Mouse (Mus musculus): ENCODE measurements at regions not wholly inside any gene's neighbourhood (a gene's known extent, or its start where the extent isn't known, plus 50 kb on each side); places are given as distances from the start of the nearest gene placed in this dataset.

- no peak for DNase-seq (ENCODE audit: low spot score)
Observed at GRCm38 (mm10) chr12:118659240-118660120, 186.6 kb upstream of the Sp8 start.

DNA sequence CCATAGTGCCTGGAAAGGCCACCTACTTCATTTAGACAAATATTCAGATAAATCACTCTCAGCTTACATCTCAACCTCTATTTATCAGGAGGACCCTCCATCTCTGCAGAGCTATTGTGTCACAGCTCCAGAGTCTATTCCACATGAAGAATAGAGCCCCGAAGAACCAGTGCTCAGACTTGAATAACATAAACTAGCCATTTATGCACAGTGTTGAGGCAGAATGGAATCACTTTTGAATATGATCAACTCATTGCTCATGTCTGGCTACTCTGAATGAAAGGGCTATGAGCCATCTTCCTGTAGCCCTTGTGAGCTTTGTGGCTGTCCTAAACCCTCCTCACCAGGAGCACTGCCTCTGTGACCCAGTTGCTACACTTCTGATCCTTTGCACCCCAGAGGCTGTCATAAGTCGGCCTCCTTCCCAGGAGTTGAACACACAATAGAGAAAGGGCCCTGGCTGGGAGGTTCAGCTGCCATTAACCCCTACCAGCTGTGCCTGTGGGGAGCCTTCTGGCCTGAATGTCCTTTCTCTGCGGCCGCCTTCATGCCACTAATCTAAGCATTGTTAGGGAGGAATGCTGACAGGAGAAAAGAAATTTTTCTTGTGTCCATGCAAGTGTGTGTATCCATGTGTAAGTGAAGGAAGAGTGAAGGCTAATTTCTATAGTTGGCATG is 195.5 kb upstream of the Sp8 start:
- no peak for DNase-seq (ENCODE audit: low spot score)

DNA sequence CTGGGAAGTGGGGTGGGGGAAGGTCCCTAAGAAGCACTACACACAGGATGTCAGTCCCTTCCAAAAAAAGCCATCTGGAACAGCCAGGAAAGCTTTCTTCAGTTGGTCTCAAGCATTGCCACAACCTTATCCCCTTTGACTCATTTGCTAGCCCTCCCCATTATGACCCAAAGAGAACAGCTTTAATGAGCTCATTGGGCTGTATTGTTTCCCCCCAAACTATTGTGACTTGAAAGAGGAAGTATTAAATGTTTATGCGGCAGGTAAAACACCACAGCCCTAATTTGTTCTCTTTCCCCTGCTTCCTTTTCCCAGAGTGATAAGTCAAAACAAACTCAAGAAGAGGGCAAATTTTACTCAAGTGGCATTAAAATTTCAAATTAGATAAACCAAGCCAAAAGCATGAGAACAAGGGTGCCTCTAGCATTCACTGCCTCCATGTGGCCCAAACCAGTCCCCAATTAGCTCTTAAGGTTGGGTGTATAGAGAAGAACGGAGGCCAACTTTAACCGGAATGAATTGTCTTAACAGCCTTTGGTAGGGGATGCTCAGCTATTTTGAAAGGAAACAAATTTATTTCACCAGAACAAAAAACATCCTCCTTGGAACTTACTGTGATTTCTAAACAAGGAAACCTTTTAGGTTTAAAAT is 196.7 kb upstream of the Sp8 start:
- DNase-seq (ENCODE audit: low spot score) = no peak

- no peak for DNase-seq (ENCODE audit: low spot score)
Observed at GRCm38 (mm10) chr12:118648673-118649072, 197.5 kb upstream of the Sp8 start.

- no peak for DNase-seq (ENCODE audit: low spot score)
Observed at GRCm38 (mm10) chr12:118647270-118648042, 198.7 kb upstream of the Sp8 start.

DNA sequence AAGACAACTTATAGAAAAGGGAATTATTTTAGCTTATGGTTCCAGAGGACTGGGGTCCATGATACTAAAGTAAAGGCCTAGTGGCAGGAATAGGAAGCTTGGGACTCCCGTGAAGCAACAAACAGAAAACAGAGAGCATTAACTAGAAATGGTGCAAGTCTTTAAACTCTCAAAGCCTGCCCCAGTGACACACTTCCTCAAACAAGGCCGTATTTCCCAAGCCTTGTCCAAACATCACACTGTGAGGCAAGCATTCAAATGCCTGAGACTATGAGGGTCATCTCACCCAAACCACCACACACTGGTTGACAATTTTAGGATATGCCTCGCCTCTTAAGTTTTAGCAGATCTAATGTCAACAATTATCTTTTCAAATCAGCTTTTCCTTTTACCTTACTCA is 205.2 kb upstream of the Sp8 start:
- DNase-seq (ENCODE audit: low spot score) = no peak

- DNase-seq (ENCODE audit: low spot score) = no peak
Observed at GRCm38 (mm10) chr12:118637214-118637613, 208.9 kb upstream of the Sp8 start.

DNA sequence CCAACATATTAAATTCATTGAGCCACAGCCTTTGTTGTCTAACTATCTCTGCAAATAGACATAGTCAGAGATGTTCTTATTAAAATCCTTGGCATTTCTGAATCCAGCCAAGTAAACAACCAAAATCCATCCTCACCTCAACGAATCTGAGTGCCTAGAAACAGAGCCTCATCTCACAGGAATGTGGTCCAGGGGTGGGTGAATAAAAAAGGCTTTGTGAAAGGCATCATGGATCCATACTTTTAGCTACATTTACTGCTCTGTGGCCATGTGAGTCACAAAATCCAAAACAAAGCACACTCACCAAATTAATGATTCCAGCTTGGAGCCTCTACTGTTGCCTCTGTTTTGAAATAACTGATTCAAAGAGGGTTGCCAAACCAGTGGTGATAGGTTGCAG is 210.7 kb upstream of the Sp8 start:
- DNase-seq (ENCODE audit: low spot score) = no peak

GRCm38 (mm10) chr12:118630373-118630772 is 215.8 kb upstream of the Sp8 start:
- DNase-seq (ENCODE audit: low spot score) = no peak

- DNase-seq (ENCODE audit: low spot score) = no peak
Observed at GRCm38 (mm10) chr12:118621697-118622485, 224.2 kb upstream of the Sp8 start.

DNA sequence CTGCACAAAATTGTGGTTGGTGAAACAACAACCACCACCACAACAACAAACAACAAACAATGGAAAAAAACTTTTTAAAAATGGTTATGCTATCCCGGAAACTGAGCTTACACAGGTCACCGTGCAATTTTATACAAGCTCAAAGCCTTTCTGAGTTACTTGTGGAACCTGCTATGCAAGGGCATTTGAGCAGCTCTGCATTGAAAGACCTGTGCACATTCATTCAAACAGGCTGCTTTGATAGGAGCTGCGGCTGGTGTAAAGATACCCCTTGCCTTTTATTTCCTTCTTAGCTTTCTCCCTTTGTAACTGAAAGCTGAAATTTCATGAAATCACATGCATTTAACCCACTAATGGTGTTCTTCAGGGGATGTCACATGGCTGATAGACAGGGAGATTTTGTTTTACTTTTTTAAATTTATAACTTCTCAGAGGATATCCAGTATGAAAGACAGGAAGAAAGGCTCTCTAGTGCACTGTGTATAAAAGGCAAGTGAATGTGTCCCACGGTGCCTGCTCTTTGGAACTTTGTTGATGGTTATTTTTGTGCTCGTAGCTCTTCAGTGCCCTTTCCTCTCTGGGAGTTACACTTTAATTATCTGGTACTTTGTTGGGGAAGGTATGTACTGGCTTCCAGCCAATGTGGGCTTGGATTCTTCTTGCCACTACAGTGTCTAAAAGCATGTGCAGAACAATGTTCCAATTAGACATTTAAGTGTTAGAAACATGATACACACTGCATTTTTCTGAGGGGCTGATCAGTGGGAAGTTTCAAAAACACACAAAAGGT is 225.1 kb upstream of the Sp8 start:
- DNase-seq (ENCODE audit: low spot score) = no peak

DNA sequence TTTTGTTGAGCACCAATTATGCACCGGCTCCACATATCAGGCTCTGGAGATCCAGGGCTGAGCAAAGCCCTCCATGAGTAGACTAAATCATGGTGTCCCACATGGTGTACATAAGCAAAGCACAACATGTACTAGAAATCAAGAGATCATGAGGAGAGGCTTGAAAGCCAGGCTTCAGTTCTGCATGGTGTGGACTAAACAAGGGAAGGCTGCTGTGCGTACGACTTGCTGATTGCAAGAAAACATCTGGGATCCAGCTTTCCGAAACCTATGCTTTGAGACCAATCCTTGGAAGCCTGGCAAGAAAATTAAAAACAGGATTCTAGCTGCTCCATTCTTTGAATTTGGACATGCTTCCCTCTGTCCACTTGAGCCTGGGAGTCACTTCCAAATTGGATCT is 249.1 kb upstream of the Sp8 start:
- no peak for DNase-seq (ENCODE audit: low spot score)

- no peak for DNase-seq (ENCODE audit: low spot score)
Observed at GRCm38 (mm10) chr12:118594781-118595574, 251.2 kb upstream of the Sp8 start.

DNA sequence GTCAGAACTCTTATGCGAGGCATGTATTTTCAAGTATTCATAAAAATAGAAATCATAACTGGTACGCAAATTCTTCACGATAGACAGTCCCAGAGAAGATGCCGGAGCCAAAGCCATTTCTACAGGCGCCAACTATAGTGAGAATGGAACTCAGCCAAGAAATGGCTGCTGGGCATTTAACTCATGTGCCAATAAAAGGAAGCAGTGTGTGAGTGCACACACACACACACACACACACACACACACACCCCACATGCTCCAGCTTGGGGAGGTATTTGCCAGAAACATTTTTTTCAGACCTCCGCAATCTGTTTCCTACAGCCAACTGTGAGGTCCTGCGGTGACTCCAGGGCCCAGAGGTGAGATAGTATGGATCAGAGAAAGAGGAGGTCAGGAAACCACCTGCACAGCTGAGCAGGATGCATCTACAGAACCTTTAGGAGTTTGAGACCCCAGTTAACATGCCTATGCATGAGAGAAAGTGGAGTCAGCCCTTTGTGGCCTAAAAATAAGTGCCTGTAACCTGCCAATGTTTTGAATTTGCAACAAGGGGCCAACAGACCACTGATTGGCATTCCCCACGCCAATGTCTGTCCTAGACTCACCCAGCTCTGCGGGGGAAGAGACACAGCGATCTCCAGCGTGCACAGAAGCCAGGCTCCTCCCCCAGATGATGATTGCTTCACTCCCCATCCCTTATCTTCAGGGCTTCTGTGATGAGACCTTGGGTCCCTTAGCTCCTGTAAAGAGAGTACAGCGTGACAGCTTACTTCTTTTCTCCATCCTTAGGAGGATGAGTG is 262.1 kb upstream of the Sp8 start:
- DNase-seq (ENCODE audit: low spot score) = no peak

- no peak for DNase-seq (ENCODE audit: low spot score)
Observed at GRCm38 (mm10) chr12:118569811-118570210, 268.6 kb upstream of the Sp4 start.

DNA sequence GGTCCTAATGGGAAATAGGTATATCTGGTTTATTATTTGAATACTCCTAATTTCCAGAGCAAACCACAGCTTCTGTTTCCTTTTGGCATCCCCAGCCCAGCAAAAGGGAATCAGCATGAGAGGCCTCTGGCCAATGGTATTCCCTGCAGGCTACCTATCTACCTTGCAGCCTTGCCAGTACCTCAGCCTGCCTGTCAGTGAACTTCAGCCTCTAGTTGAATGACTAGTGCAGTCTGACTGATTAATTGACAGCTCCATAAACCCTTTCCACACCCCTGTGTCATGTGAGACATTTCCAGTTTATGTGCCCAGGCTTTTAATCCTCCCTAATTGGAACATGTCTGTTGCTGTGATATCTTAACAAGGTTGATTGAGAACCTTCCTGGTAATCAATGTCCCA is 265.4 kb upstream of the Sp4 start:
- no peak for DNase-seq (ENCODE audit: low spot score)

- no peak for DNase-seq (ENCODE audit: low spot score)
Observed at GRCm38 (mm10) chr12:118564394-118565112, 263.3 kb upstream of the Sp4 start.

DNA sequence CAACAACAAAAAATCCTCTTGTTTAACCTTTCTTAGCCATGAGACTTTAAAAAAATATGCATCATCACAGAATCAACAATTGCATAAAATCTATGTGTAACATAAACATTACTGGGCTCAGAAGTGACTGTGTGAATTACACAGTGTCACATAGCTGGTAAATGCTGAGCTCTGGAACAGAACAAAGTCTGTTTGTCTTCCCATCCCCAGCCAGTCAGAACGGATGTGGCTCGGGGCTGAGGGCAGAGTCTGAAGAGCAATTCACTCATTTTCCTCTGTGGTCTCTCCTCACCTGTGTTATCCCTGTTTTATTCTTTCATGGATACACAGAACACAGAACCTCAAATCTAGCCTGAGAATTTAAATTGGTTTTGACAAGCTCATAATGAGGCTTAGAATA is 261.0 kb upstream of the Sp4 start:
- DNase-seq (ENCODE audit: low spot score) = no peak
